ENCODE assay signal across 25 mouse cellular contexts in the genomic region with DNA sequence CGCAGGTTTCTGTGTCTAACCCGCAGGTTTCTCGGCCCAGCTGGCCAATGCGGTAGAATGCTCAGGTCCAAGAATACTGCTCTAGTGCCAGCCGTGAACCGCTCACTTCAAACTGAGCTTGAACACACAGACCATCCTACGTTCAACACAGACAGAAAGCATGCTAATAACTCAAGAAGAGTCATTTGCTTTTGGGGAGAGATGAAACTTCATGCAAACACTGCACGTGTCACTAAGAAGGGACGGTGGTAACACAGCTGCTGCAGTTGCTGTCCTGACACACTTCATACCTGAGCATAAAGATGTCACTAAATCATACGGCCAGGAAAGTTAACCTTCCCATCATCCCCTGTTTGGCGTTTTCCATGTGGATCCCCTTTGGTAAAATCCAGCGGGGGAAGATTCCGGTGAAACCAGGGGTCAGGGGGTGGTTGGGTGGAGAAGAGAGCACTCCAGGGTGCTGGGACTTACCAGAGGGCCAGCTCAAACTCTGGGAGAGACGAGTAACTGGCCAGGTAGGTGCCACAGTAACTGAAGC. TPM values are rescaled to one million over a fixed set of nuclear protein-coding genes. Genes with fewer than 3 reads are reported as not detected.
A peak's percentile ranks its signal among the peaks of the same experiment; 100 is the strongest.
DNase-seq lines count a peak whose midpoint lies in the region; ATAC-seq and TF ChIP-seq lines count a peak whose summit lies in the region.
"Had no signal": no experiment of that assay in that cellular context is flagged by ENCODE, and none has a peak within 500 bp of the region (broad histone marks: within the 10 kb centered on the region; RNA-seq: fewer than 3 reads in every experiment).

No protein-coding gene starts in this region.

- intact Hi-C loops in heart, postnatal 25 days (cut with DNase I): loop anchor here (10.0 kb wide), 1 partner anchor 475 kb away; no protein-coding TSS in a partner anchor

- no peaks in the 10 kb centered on the region for H3K9me3 ChIP-seq in intestine, embryonic 14.5 days (ENCODE audit: control insufficient read depth, low read length)
- H3K9me3 ChIP-seq in intestine, postnatal 0 days (ENCODE audit: control insufficient read depth): no peaks in the 10 kb centered on the region
- H3K9me3 ChIP-seq in midbrain, embryonic 11.5 days (ENCODE audit: control insufficient read depth, low read length): no peaks in the 10 kb centered on the region
- H3K9me3 ChIP-seq in midbrain, postnatal 0 days (ENCODE audit: low read length): no peaks in the 10 kb centered on the region
- H3K9me3 ChIP-seq: embryonic facial prominence, embryonic 13.5 days; embryonic facial prominence, embryonic 15.5 days; forebrain, embryonic 13.5 days; forebrain, embryonic 15.5 days had no signal

- no peaks in the 10 kb centered on the region for H3K4me1 ChIP-seq in intestine, embryonic 14.5 days (replicated peaks; ENCODE audit: control insufficient read depth, insufficient read depth, low read length)
- H3K4me1 ChIP-seq in intestine, postnatal 0 days (replicated peaks; ENCODE audit: control insufficient read depth, insufficient read depth, low read length): no peaks in the 10 kb centered on the region
- H3K4me1 ChIP-seq in midbrain, embryonic 11.5 days (ENCODE audit: control insufficient read depth, insufficient read depth, low read length): no peaks in the 10 kb centered on the region
- no peaks in the 10 kb centered on the region for H3K4me1 ChIP-seq in midbrain, postnatal 0 days (ENCODE audit: insufficient read depth, low read length)
- H3K4me1 ChIP-seq: embryonic facial prominence, embryonic 13.5 days; embryonic facial prominence, embryonic 15.5 days; forebrain, embryonic 13.5 days; forebrain, embryonic 15.5 days had no signal

- H3K4me2 ChIP-seq in intestine, embryonic 14.5 days (ENCODE audit: low read length): no peak overlapping the region
- H3K4me2 ChIP-seq in intestine, postnatal 0 days (replicated peaks; ENCODE audit: low read depth): no peak overlapping the region
- H3K4me2 ChIP-seq in midbrain, embryonic 11.5 days: no peak overlapping the region
- no peak overlapping the region for H3K4me2 ChIP-seq in midbrain, postnatal 0 days (ENCODE audit: low read depth, low read length, poor library complexity, severe bottlenecking)
- H3K4me2 ChIP-seq: embryonic facial prominence, embryonic 13.5 days; embryonic facial prominence, embryonic 15.5 days; forebrain, embryonic 13.5 days; forebrain, embryonic 15.5 days had no signal

- DNase-seq in heart, adult 11 months: peak; percentile 74
- no peak for DNase-seq in heart, postnatal 25 days (ENCODE audit: low spot score)
- peak; percentile 48 for DNase-seq in intestine, embryonic 14.5 days (ENCODE audit: low spot score)
- DNase-seq in midbrain, embryonic 11.5 days (ENCODE audit: low spot score, missing footprints): peak; percentile 53
- DNase-seq in midbrain, postnatal 0 days (ENCODE audit: low spot score): no peak
- DNase-seq: adrenal gland, adult 2 months; adrenal gland, postnatal 10 days; adrenal gland, postnatal 25 days; B cell, adult 2 months; cerebellum, adult 11 months; cerebellum, adult 18-20 months; cerebellum, adult 8-10 months; cerebellum, adult 9-11 months; cerebellum, postnatal 14 days; cerebellum, postnatal 36 days; embryo, embryonic 11 days; forebrain, postnatal 0 days had no signal

- H3K27ac ChIP-seq in intestine, embryonic 14.5 days (ENCODE audit: low read depth): no peak overlapping the region
- no peak overlapping the region for H3K27ac ChIP-seq in intestine, postnatal 0 days (ENCODE audit: low read depth, low read length)
- no peak overlapping the region for H3K27ac ChIP-seq in midbrain, embryonic 11.5 days (ENCODE audit: low read depth, low read length)
- no peak overlapping the region for H3K27ac ChIP-seq in midbrain, postnatal 0 days (ENCODE audit: low read depth, low read length)
- H3K27ac ChIP-seq: embryonic facial prominence, embryonic 13.5 days; embryonic facial prominence, embryonic 15.5 days; forebrain, embryonic 13.5 days; forebrain, embryonic 15.5 days had no signal

- H3K27me3 ChIP-seq in intestine, embryonic 14.5 days (replicated peaks; ENCODE audit: control insufficient read depth, insufficient read depth, low read length): no peaks in the 10 kb centered on the region
- no peaks in the 10 kb centered on the region for H3K27me3 ChIP-seq in intestine, postnatal 0 days (replicated peaks; ENCODE audit: control insufficient read depth, insufficient read depth, low read length)
- H3K27me3 ChIP-seq in midbrain, embryonic 11.5 days (ENCODE audit: control insufficient read depth, insufficient read depth, low read length): no peaks in the 10 kb centered on the region
- no peaks in the 10 kb centered on the region for H3K27me3 ChIP-seq in midbrain, postnatal 0 days (ENCODE audit: insufficient read depth, low read length)
- H3K27me3 ChIP-seq: embryonic facial prominence, embryonic 13.5 days; embryonic facial prominence, embryonic 15.5 days; forebrain, embryonic 13.5 days; forebrain, embryonic 15.5 days had no signal

- WGBS in intestine, embryonic 14.5 days: 80% methylated on average over 14 of the region's 14 CpGs
- WGBS in intestine, postnatal 0 days: 85% methylated on average over 14 of the region's 14 CpGs
- 87% methylated on average over 14 of the region's 14 CpGs for WGBS in midbrain, embryonic 11.5 days
- WGBS in midbrain, postnatal 0 days: 84% methylated on average over 14 of the region's 14 CpGs

- ATAC-seq in intestine, embryonic 14.5 days (replicated peaks; ENCODE audit: low FRiP score, low TSS enrichment, low read depth): no peak
- ATAC-seq in intestine, postnatal 0 days: no peak
- no peak for ATAC-seq in midbrain, embryonic 11.5 days (ENCODE audit: low FRiP score)
- no peak for ATAC-seq in midbrain, postnatal 0 days (ENCODE audit: low FRiP score)
- ATAC-seq: CD4-positive, CD25-positive, alpha-beta regulatory T cell, adult 4 months; forebrain, embryonic 13.5 days; forebrain, embryonic 15.5 days; forebrain, postnatal 0 days had no signal

- TF ChIP-seq CTCF in intestine, postnatal 0 days (IDR thresholded peaks at IDR 0.05; ENCODE audit: low read depth): no peak
- TF ChIP-seq CTCF in midbrain, postnatal 0 days (IDR thresholded peaks at IDR 0.05): no peak

- H3K4me3 ChIP-seq in intestine, embryonic 14.5 days (ENCODE audit: low read depth, low read length): no peak overlapping the region
- no peak overlapping the region for H3K4me3 ChIP-seq in intestine, postnatal 0 days (ENCODE audit: low read depth, low read length)
- no peak overlapping the region for H3K4me3 ChIP-seq in midbrain, embryonic 11.5 days (ENCODE audit: low read depth, low read length)
- no peak overlapping the region for H3K4me3 ChIP-seq in midbrain, postnatal 0 days (ENCODE audit: low read depth, low read length)
- H3K4me3 ChIP-seq: embryonic facial prominence, embryonic 13.5 days; embryonic facial prominence, embryonic 15.5 days; forebrain, embryonic 13.5 days; forebrain, embryonic 15.5 days had no signal

- H3K9ac ChIP-seq in intestine, embryonic 14.5 days (ENCODE audit: low read length): no peak overlapping the region
- no peak overlapping the region for H3K9ac ChIP-seq in intestine, postnatal 0 days (ENCODE audit: low read depth, low read length)
- H3K9ac ChIP-seq in midbrain, embryonic 11.5 days (ENCODE audit: low read length): no peak overlapping the region
- no peak overlapping the region for H3K9ac ChIP-seq in midbrain, postnatal 0 days (replicated peaks; ENCODE audit: low read length, poor library complexity, severe bottlenecking)
- H3K9ac ChIP-seq: embryonic facial prominence, embryonic 13.5 days; embryonic facial prominence, embryonic 15.5 days; forebrain, embryonic 13.5 days; forebrain, embryonic 15.5 days; forebrain, postnatal 0 days had no signal

- no peaks in the 10 kb centered on the region for H3K36me3 ChIP-seq in intestine, embryonic 14.5 days (ENCODE audit: control insufficient read depth, insufficient read depth, low read length)
- no peaks in the 10 kb centered on the region for H3K36me3 ChIP-seq in intestine, postnatal 0 days (ENCODE audit: control insufficient read depth, insufficient read depth)
- no peaks in the 10 kb centered on the region for H3K36me3 ChIP-seq in midbrain, embryonic 11.5 days (ENCODE audit: control insufficient read depth, insufficient read depth, low read length)
- no peaks in the 10 kb centered on the region for H3K36me3 ChIP-seq in midbrain, postnatal 0 days (ENCODE audit: insufficient read depth, low read length)
- H3K36me3 ChIP-seq: embryonic facial prominence, embryonic 13.5 days; embryonic facial prominence, embryonic 15.5 days; forebrain, embryonic 15.5 days had no signal

RNA-seq across cellular contexts. Expression of gene Gsto1, which starts 24.8 kb away (rescaled TPM):
- 100 to 1,000 TPM; 165 to 166 TPM for total RNA-seq in heart, postnatal 25 days (2021)
- polyA plus RNA-seq in intestine, embryonic 14.5 days (2014; fragmentation: Nextera tagmentation; extraction: Ambion mirVana): 313 and 340 TPM in 2 replicates
- polyA plus RNA-seq in intestine, postnatal 0 days (2015; fragmentation: Nextera tagmentation; extraction: Ambion mirVana): 742 and 817 TPM in 2 replicates
- 78.9 and 81.1 TPM in 2 replicates for polyA plus RNA-seq in midbrain, embryonic 11.5 days (2014; fragmentation: Nextera tagmentation; extraction: Ambion mirVana)
- 95.4 and 142 TPM in 2 replicates for total RNA-seq in midbrain, postnatal 0 days (2014; rRNA removed)
- 148 and 152 TPM in 2 replicates for polyA plus RNA-seq in midbrain, postnatal 0 days (2015; fragmentation: Nextera tagmentation; extraction: Ambion mirVana)

RNA-seq across cellular contexts. Expression of gene Gsto2, which starts 35.4 kb away (rescaled TPM):
- total RNA-seq in heart, postnatal 25 days (2021): 1 to 10 TPM; 1.9 to 2.0 TPM
- polyA plus RNA-seq in intestine, embryonic 14.5 days (2014; fragmentation: Nextera tagmentation; extraction: Ambion mirVana): 1.0 and 1.1 TPM in 2 replicates
- 0.95 and 0.98 TPM in 2 replicates for polyA plus RNA-seq in intestine, postnatal 0 days (2015; fragmentation: Nextera tagmentation; extraction: Ambion mirVana)
- polyA plus RNA-seq in midbrain, embryonic 11.5 days (2014; fragmentation: Nextera tagmentation; extraction: Ambion mirVana): 1.4 and 1.8 TPM in 2 replicates
- 0.16 and 0.66 TPM in 2 replicates for total RNA-seq in midbrain, postnatal 0 days (2014; rRNA removed)
- polyA plus RNA-seq in midbrain, postnatal 0 days (2015; fragmentation: Nextera tagmentation; extraction: Ambion mirVana): 1.1 TPM in 2 replicates
- total RNA-seq: common myeloid progenitor, adult 5-6 weeks; MEL had no signal

Comparison
In these comparisons a context has a peak if more than half of its experiments do, and no peak if none do; other contexts are left out.
1. DNase-seq: peak in heart, adult 11 months (single experiment), intestine, embryonic 14.5 days (single experiment) and midbrain, embryonic 11.5 days (single experiment); none in heart, postnatal 25 days (single experiment) and midbrain, postnatal 0 days (single experiment).